ENCODE assay signal across 10 mouse cellular contexts in the genomic region with DNA sequence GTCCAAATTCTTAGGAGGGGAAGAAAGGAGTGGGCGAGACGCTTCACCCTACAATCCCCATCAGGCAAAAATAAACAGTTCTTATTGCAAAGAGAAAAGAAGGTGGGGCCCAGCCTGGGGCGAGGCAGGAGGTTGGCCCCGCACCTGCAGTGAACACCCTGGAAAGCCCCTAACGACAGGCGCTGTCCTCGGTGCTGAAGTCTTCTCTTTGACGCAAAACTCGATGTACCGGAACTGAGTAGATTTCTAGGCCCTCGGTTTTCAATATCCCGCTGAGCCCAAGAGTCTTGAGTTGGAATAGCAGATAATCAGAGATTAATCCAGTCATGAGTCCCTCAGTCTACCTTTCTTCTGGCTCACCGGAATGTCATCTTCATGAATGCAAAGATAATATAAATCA. TPM values are rescaled to one million over a fixed set of nuclear protein-coding genes. Genes with fewer than 3 reads are reported as not detected.
DNase-seq lines count a peak whose midpoint lies in the region; ATAC-seq and TF ChIP-seq lines count a peak whose summit lies in the region.
"Had no signal": no experiment of that assay in that cellular context is flagged by ENCODE, and none has a peak within 500 bp of the region (broad histone marks: within the 10 kb centered on the region; RNA-seq: fewer than 3 reads in every experiment).

No protein-coding gene starts in this region.

- ATAC-seq in forebrain, postnatal 0 days, result no peak
- ATAC-seq in midbrain, postnatal 0 days (ENCODE audit: low FRiP score), result no peak

- H3K36me3 ChIP-seq in forebrain, postnatal 0 days (ENCODE audit: insufficient read depth), result no peaks in the 10 kb centered on the region
- no peaks in the 10 kb centered on the region for H3K36me3 ChIP-seq in midbrain, postnatal 0 days (ENCODE audit: insufficient read depth, low read length)
- H3K36me3 ChIP-seq: G1E; heart, embryonic 15.5 days had no signal

- H3K27ac ChIP-seq in forebrain, postnatal 0 days (ENCODE audit: low read depth, low read length), result peak overlapping the region; percentile 93
- peak overlapping the region; percentile 67 for H3K27ac ChIP-seq in midbrain, postnatal 0 days (ENCODE audit: low read depth, low read length)
- H3K27ac ChIP-seq: heart, embryonic 15.5 days had no signal

- no peaks in the 10 kb centered on the region; the same call in 1 of the 2 replicates for H3K4me1 ChIP-seq in forebrain, postnatal 0 days (ENCODE audit: insufficient read depth)
- no peaks in the 10 kb centered on the region for H3K4me1 ChIP-seq in midbrain, postnatal 0 days (ENCODE audit: insufficient read depth, low read length)

- 5% methylated on average over 13 of the region's 13 CpGs for WGBS in forebrain, postnatal 0 days
- 2% methylated on average over 13 of the region's 13 CpGs for WGBS in midbrain, postnatal 0 days

- H3K9me3 ChIP-seq in forebrain, postnatal 0 days (ENCODE audit: low read length), result no peaks in the 10 kb centered on the region
- no peaks in the 10 kb centered on the region for H3K9me3 ChIP-seq in midbrain, postnatal 0 days (ENCODE audit: low read length)
- H3K9me3 ChIP-seq: heart, embryonic 15.5 days had no signal

- DNase-seq in gastrocnemius, adult 18-20 months (ENCODE audit: low spot score), result peak; percentile 9
- no peak for DNase-seq in gastrocnemius, postnatal 25 days
- DNase-seq in ZHBTc4 (ENCODE audit: low read depth, low spot score), result peak; percentile 92
- DNase-seq in forebrain, postnatal 0 days, result peak; percentile 78
- peak; percentile 91 for DNase-seq in kidney, postnatal 4 days
- peak; percentile 51 for DNase-seq in midbrain, postnatal 0 days (ENCODE audit: low spot score)
- DNase-seq in testis, postnatal 10 days (ENCODE audit: low spot score), result peak; percentile 85
- DNase-seq in layer of hippocampus, adult 8-10 months (ENCODE audit: low spot score in 2 of 2), result no peak

- peak overlapping the region; percentile 29 for H3K4me3 ChIP-seq in forebrain, postnatal 0 days (ENCODE audit: low read depth, low read length)
- H3K4me3 ChIP-seq in midbrain, postnatal 0 days (ENCODE audit: low read depth, low read length), result peak overlapping the region; percentile 27
- H3K4me3 ChIP-seq: heart, embryonic 15.5 days had no signal

- TF ChIP-seq CTCF in forebrain, postnatal 0 days (IDR thresholded peaks at IDR 0.05; ENCODE audit: low read depth), result no peak
- no peak for TF ChIP-seq CTCF in midbrain, postnatal 0 days (IDR thresholded peaks at IDR 0.05)

- peak overlapping the region; percentile 60 for H3K4me2 ChIP-seq in forebrain, postnatal 0 days (ENCODE audit: low read depth)
- peak overlapping the region; percentile 60 for H3K4me2 ChIP-seq in midbrain, postnatal 0 days (ENCODE audit: low read depth, low read length, poor library complexity, severe bottlenecking)
- H3K4me2 ChIP-seq: heart, embryonic 15.5 days had no signal

- peak overlapping the region; percentile 42 for H3K9ac ChIP-seq in forebrain, postnatal 0 days
- no peak overlapping the region for H3K9ac ChIP-seq in midbrain, postnatal 0 days (replicated peaks; ENCODE audit: low read length, poor library complexity, severe bottlenecking)
- H3K9ac ChIP-seq: heart, embryonic 15.5 days had no signal

- peaks cover 15% of the 10 kb centered on the region; the same call in 1 of the 2 replicates for H3K27me3 ChIP-seq in forebrain, postnatal 0 days (ENCODE audit: insufficient read depth, low read length)
- peaks cover 12% of the 10 kb centered on the region; the same call in 1 of the 2 replicates for H3K27me3 ChIP-seq in midbrain, postnatal 0 days (ENCODE audit: insufficient read depth, low read length)

RNA-seq across cellular contexts. Expression of gene Gad1, which starts 6.6 kb away (rescaled TPM):
- total RNA-seq in gastrocnemius, adult 18-20 months (2021), result under 1 TPM in 1 of 2 experiments, not detected in 1; 0.12 TPM
- total RNA-seq in gastrocnemius, postnatal 25 days (2021), result under 1 TPM; 0.19 to 0.74 TPM
- total RNA-seq in forebrain, postnatal 0 days (2014; rRNA removed), result 94.7 and 135 TPM in 2 replicates
- polyA plus RNA-seq in forebrain, postnatal 0 days (2015; fragmentation: Nextera tagmentation; extraction: Ambion mirVana), result 89.5 and 122 TPM in 2 replicates
- total RNA-seq in midbrain, postnatal 0 days (2014; rRNA removed), result 154 and 181 TPM in 2 replicates
- 160 and 176 TPM in 2 replicates for polyA plus RNA-seq in midbrain, postnatal 0 days (2015; fragmentation: Nextera tagmentation; extraction: Ambion mirVana)
- total RNA-seq in layer of hippocampus, adult 8-10 months (2022), result 100 to 1,000 TPM; 288 to 395 (median 349) TPM
- polyA plus RNA-seq: G1E had no signal

RNA-seq across cellular contexts. Expression of gene Erich2, which starts 50.9 kb away (rescaled TPM):
- not detected for total RNA-seq in gastrocnemius, adult 18-20 months (2021)
- not detected for total RNA-seq in gastrocnemius, postnatal 25 days (2021)
- 0.81 and 1.4 TPM in 2 replicates for total RNA-seq in forebrain, postnatal 0 days (2014; rRNA removed)
- polyA plus RNA-seq in forebrain, postnatal 0 days (2015; fragmentation: Nextera tagmentation; extraction: Ambion mirVana), result 1.8 and 3.8 TPM in 2 replicates
- 0.52 and 0.66 TPM in 2 replicates for total RNA-seq in midbrain, postnatal 0 days (2014; rRNA removed)
- polyA plus RNA-seq in midbrain, postnatal 0 days (2015; fragmentation: Nextera tagmentation; extraction: Ambion mirVana), result 3.1 and 3.4 TPM in 2 replicates
- 1 to 10 TPM in 1 of 4 experiments, under 1 TPM in 3; 0.34 to 1.7 (median 0.76) TPM for total RNA-seq in layer of hippocampus, adult 8-10 months (2022)
- total RNA-seq: G1E had no signal
- polyA plus RNA-seq: G1E had no signal

Comparison
In these comparisons a context has a peak if more than half of its experiments do, and no peak if none do; other contexts are left out.
1. DNase-seq: peak in gastrocnemius, adult 18-20 months (single experiment), ZHBTc4 (single experiment), forebrain, postnatal 0 days (single experiment), kidney, postnatal 4 days (2 of 2), midbrain, postnatal 0 days (single experiment) and testis, postnatal 10 days (single experiment); none in gastrocnemius, postnatal 25 days (single experiment) and layer of hippocampus, adult 8-10 months (0 of 2).
2. RNA of gene Gad1, which starts 6.6 kb away (total RNA-seq): 288 to 395 TPM in layer of hippocampus, adult 8-10 months, 154 to 181 TPM in midbrain, postnatal 0 days and 94.7 to 135 TPM in forebrain, postnatal 0 days; 0.19 to 0.74 TPM in gastrocnemius, postnatal 25 days and 0.12 TPM in gastrocnemius, adult 18-20 months; every median in the first group is over 10 times any median in the second.